Mouse (Mus musculus) heart, postnatal 0 days (tissue): ENCODE data around the gene Tcaf2. TPM values are rescaled to one million over a fixed set of nuclear protein-coding genes. Genes with fewer than 3 reads are reported as not detected.

ENCODE experiments used
- ATAC-seq: fragments of 200-750 bp; cut with Nextera tagmentation; 2 replicates; pipeline ENCODE4 v1.8.0; 2017; ENCODE audit warnings: low read depth, moderate number of reproducible peaks, moderate library complexity; ENCODE audit not compliant: insufficient read depth
- DNase-seq: peaks from one replicate; pipeline ENCODE4 v3.0.0-alpha.2; 2016; ENCODE audit warnings: low spot score
- H3K27ac ChIP-seq: fragments of 300-500 bp; sonication (generic); 2 replicates; pipeline ENCODE4 v1.5.1; 2014; ENCODE audit warnings: low read depth, mild to moderate bottlenecking
- H3K27me3 ChIP-seq: fragments of 300-500 bp; sonication (generic); 2 replicates; pipeline ENCODE4 v1.6.1; 2014; ENCODE audit warnings: low read length, mixed read lengths; ENCODE audit not compliant: control insufficient read depth, insufficient read depth
- H3K36me3 ChIP-seq: fragments of 300-500 bp; sonication (generic); replicated peaks from 2 replicates; pipeline ENCODE4 v1.6.1; 2014; ENCODE audit warnings: low read length, mixed read lengths; ENCODE audit not compliant: control insufficient read depth, insufficient read depth
- H3K4me1 ChIP-seq: fragments of 300-500 bp; sonication (generic); 2 replicates; pipeline ENCODE4 v1.6.1; 2014; ENCODE audit warnings: antibody characterized with exemption; ENCODE audit not compliant: control insufficient read depth, insufficient read depth
- H3K4me2 ChIP-seq: fragments of 300-500 bp; sonication (generic); 2 replicates; pipeline ENCODE4 v1.6.1; 2014; ENCODE audit warnings: low read depth, mild to moderate bottlenecking, low read length, moderate library complexity
- H3K4me3 ChIP-seq: fragments of 300-500 bp; sonication (generic); 2 replicates; pipeline ENCODE4 v1.5.1; 2014; ENCODE audit warnings: low read depth, low read length
- H3K9ac ChIP-seq: fragments of 300-500 bp; sonication (generic); replicated peaks from 2 replicates; pipeline ENCODE4 v1.6.1; 2014; ENCODE audit warnings: low read depth, low read length, mixed read lengths
- H3K9me3 ChIP-seq: fragments of 300-500 bp; sonication (generic); replicated peaks from 2 replicates; pipeline ENCODE4 v1.6.1; 2016; ENCODE audit warnings: low read length; ENCODE audit not compliant: control insufficient read depth
- CTCF ChIP-seq: IDR thresholded peaks from 2 replicates; pipeline ENCODE4 v1.5.1; 2016; ENCODE audit warnings: antibody characterized with exemption, control low read depth, low read depth
- EP300 ChIP-seq: IDR thresholded peaks from 2 replicates; pipeline ENCODE4 v1.6.1; 2016; ENCODE audit warnings: antibody characterized with exemption, low read depth
- WGBS: fragments of 180-500 bp; shearing (Covaris S2); extraction: QIAGEN DNeasy Blood & Tissue Kit; methylation state at CpG from one replicate; pipeline ENCODE4 v1.1.7; 2014; 5-methylcytosine and 5-hydroxymethylcytosine counted together
- polyA plus RNA-seq: library from polyadenylated mRNA; unstranded; fragments of >200 nt; fragmentation: Nextera tagmentation; extraction: Ambion mirVana; gene quantifications from 2 replicates; pipeline ENCODE4 v1.2.1, GENCODE M21; 2015
- total RNA-seq: library from RNA; depleted of rRNA; stranded (reverse); fragments of >200 nt; gene quantifications from 2 replicates; pipeline ENCODE4 v1.2.3, GENCODE M21; 2014; ENCODE audit warnings: low replicate concordance

Tcaf2 gene
- total and polyA plus RNA-seq, 2 experiments from 2014 or later: 1.5 to 2.7 TPM

- Histone ChIP-seq H3K4me1 (no peaks in the 10 kb centered on the region), H3K9me3 (no peaks in the 10 kb centered on the region), H3K27ac (no peak overlapping the region), H3K27me3 (no peaks in the 10 kb centered on the region), H3K4me2 (no peak overlapping the region), H3K4me3 (no peak overlapping the region), H3K9ac (no peak overlapping the region), H3K36me3 (peaks cover 54% of the 10 kb centered on the region)
- no peak for DNase-seq
- 74% methylated on average over 7 of the region's 7 CpGs for WGBS
- TF ChIP-seq CTCF: no peak
- no peak for TF ChIP-seq EP300
- no peak for ATAC-seq
These were observed 35.0 kb upstream of the Tcaf2 start for GRCm38 (mm10) chr6:42680077-42680476.

- Histone ChIP-seq H3K36me3 (peaks cover 82% of the 10 kb centered on the region), H3K9me3 (no peaks in the 10 kb centered on the region), H3K4me2 (no peak overlapping the region), H3K4me1 (no peaks in the 10 kb centered on the region), H3K27ac (no peak overlapping the region), H3K9ac (no peak overlapping the region), H3K27me3 (no peaks in the 10 kb centered on the region), H3K4me3 (no peak overlapping the region)
- ATAC-seq: no peak
- DNase-seq: no peak
- no peak for TF ChIP-seq CTCF
- no peak for TF ChIP-seq EP300
- 98% methylated on average over 3 of the region's 3 CpGs for WGBS
These were observed 31.0 kb upstream of the Tcaf2 start for GRCm38 (mm10) chr6:42676011-42676410.

- Histone ChIP-seq H3K27ac (no peak overlapping the region), H3K4me1 (no peaks in the 10 kb centered on the region), H3K4me2 (no peak overlapping the region), H3K4me3 (no peak overlapping the region), H3K9ac (no peak overlapping the region), H3K36me3 (peaks cover 59% of the 10 kb centered on the region), H3K27me3 (no peaks in the 10 kb centered on the region), H3K9me3 (no peaks in the 10 kb centered on the region)
- TF ChIP-seq CTCF (no peak), EP300 (no peak)
- ATAC-seq (no peak), DNase-seq (no peak)
- 70% methylated on average over 1 of the region's 1 CpGs for WGBS
These were observed 26.7 kb upstream of the Tcaf2 start for GRCm38 (mm10) chr6:42671767-42672166.

- no peak overlapping the region for H3K27ac ChIP-seq
- DNase-seq: no peak
- no peak overlapping the region for H3K9ac ChIP-seq
- ATAC-seq: no peak
- H3K4me2 ChIP-seq: no peak overlapping the region
- no peak for TF ChIP-seq CTCF
- TF ChIP-seq EP300: no peak
- no peaks in the 10 kb centered on the region for H3K27me3 ChIP-seq
- no peaks in the 10 kb centered on the region for H3K4me1 ChIP-seq
- peaks cover 18% of the 10 kb centered on the region for H3K36me3 ChIP-seq
- WGBS: 89% methylated on average over 2 of the region's 2 CpGs
- no peaks in the 10 kb centered on the region for H3K9me3 ChIP-seq
- no peak overlapping the region for H3K4me3 ChIP-seq
These were observed 22.7 kb upstream of the Tcaf2 start for GRCm38 (mm10) chr6:42667722-42668121.

GRCm38 (mm10) chr6:42661739-42662138 lies 16.7 kb upstream of the Tcaf2 start:
- H3K27me3 ChIP-seq: no peaks in the 10 kb centered on the region
- H3K9me3 ChIP-seq: no peaks in the 10 kb centered on the region
- no peaks in the 10 kb centered on the region for H3K4me1 ChIP-seq
- H3K9ac ChIP-seq: no peak overlapping the region
- no peaks in the 10 kb centered on the region for H3K36me3 ChIP-seq
- DNase-seq: no peak
- no peak overlapping the region for H3K4me2 ChIP-seq
- 54% methylated on average over 2 of the region's 2 CpGs for WGBS
- H3K4me3 ChIP-seq: no peak overlapping the region
- TF ChIP-seq CTCF (no peak), EP300 (no peak)
- H3K27ac ChIP-seq: no peak overlapping the region
- no peak for ATAC-seq

- DNase-seq (no peak), ATAC-seq (no peak)
- no peak overlapping the region for H3K4me2 ChIP-seq
- no peak overlapping the region for H3K4me3 ChIP-seq
- H3K9ac ChIP-seq: no peak overlapping the region
- H3K4me1 ChIP-seq: no peaks in the 10 kb centered on the region
- H3K27ac ChIP-seq: no peak overlapping the region
- no peaks in the 10 kb centered on the region for H3K9me3 ChIP-seq
- no peaks in the 10 kb centered on the region for H3K27me3 ChIP-seq
- 60% methylated on average over 5 of the region's 5 CpGs for WGBS
- TF ChIP-seq EP300 (no peak), CTCF (no peak)
- H3K36me3 ChIP-seq: no peaks in the 10 kb centered on the region
These were observed 10.7 kb downstream of the Tcaf2 start for GRCm38 (mm10) chr6:42634393-42634792.
